Mouse (Mus musculus): Measurements from ENCODE around the gene Col18a1. TPM values are rescaled to one million over a fixed set of nuclear protein-coding genes. Genes with fewer than 3 reads are reported as not detected.

The Col18a1 gene
- polyA plus RNA-seq (2011; ENCODE audit: insufficient read depth, insufficient read length, low replicate concordance, missing spikeins): 2.6 and 3.4 TPM in 2 replicates

- 2% methylated on average over 42 of the region's 42 CpGs for WGBS
- TF ChIP-seq CTCF (IDR thresholded peaks at IDR 0.05; ENCODE audit: control insufficient read depth, insufficient read depth, low read length) (no peak), POLR2A (IDR thresholded peaks at IDR 0.05; ENCODE audit: borderline replicate concordance, control insufficient read depth, low read depth, low read length) (no peak)
- H3K27ac ChIP-seq (ENCODE audit: control insufficient read depth, insufficient read depth, low read depth, low read length, poor library complexity): no peak within 1 kb of the TSS
- H3K4me3 ChIP-seq (replicated peaks; ENCODE audit: control insufficient read depth, low read depth, low read length): no peak within 1 kb of the TSS
- H3K4me1 ChIP-seq (ENCODE audit: control insufficient read depth, insufficient read depth, low read length): no peaks in the 10 kb centered on the region; the same call in 1 of the 2 replicates
These were observed at the start of gene Col18a1 for GRCm38 (mm10) chr10:77165963-77166717. Gene Col18a1, minus strand, starts transcription at chr10:77166548.

GRCm38 (mm10) chr10:77215641-77216040 is 49.3 kb upstream of the Col18a1 start:
- Histone ChIP-seq H3K4me3 (replicated peaks; ENCODE audit: control insufficient read depth, low read depth, low read length) (no peak overlapping the region), H3K27ac (ENCODE audit: control insufficient read depth, insufficient read depth, low read depth, low read length, poor library complexity) (no peak overlapping the region; the same call in 1 of the 2 replicates), H3K4me1 (ENCODE audit: control insufficient read depth, insufficient read depth, low read length) (peaks cover 2% of the 10 kb centered on the region; the same call in 1 of the 2 replicates)
- WGBS: 33% methylated on average over 4 of the region's 4 CpGs
- TF ChIP-seq CTCF (IDR thresholded peaks at IDR 0.05; ENCODE audit: control insufficient read depth, insufficient read depth, low read length): no peak
- TF ChIP-seq POLR2A (IDR thresholded peaks at IDR 0.05; ENCODE audit: borderline replicate concordance, control insufficient read depth, low read depth, low read length): no peak

GRCm38 (mm10) chr10:77214586-77214985 is 48.2 kb upstream of the Col18a1 start:
- Histone ChIP-seq H3K4me1 (ENCODE audit: control insufficient read depth, insufficient read depth, low read length) (peaks cover 2% of the 10 kb centered on the region; the same call in 1 of the 2 replicates), H3K4me3 (replicated peaks; ENCODE audit: control insufficient read depth, low read depth, low read length) (no peak overlapping the region), H3K27ac (ENCODE audit: control insufficient read depth, insufficient read depth, low read depth, low read length, poor library complexity) (no peak overlapping the region)
- WGBS: 37% methylated on average over 8 of the region's 8 CpGs
- TF ChIP-seq CTCF (IDR thresholded peaks at IDR 0.05; ENCODE audit: control insufficient read depth, insufficient read depth, low read length): no peak
- TF ChIP-seq POLR2A (IDR thresholded peaks at IDR 0.05; ENCODE audit: borderline replicate concordance, control insufficient read depth, low read depth, low read length): no peak

- Histone ChIP-seq H3K27ac (ENCODE audit: control insufficient read depth, insufficient read depth, low read depth, low read length, poor library complexity) (no peak overlapping the region), H3K4me1 (ENCODE audit: control insufficient read depth, insufficient read depth, low read length) (peaks cover 2% of the 10 kb centered on the region; the same call in 1 of the 2 replicates), H3K4me3 (replicated peaks; ENCODE audit: control insufficient read depth, low read depth, low read length) (no peak overlapping the region)
- 85% methylated on average over 5 of the region's 5 CpGs for WGBS
- TF ChIP-seq POLR2A (IDR thresholded peaks at IDR 0.05; ENCODE audit: borderline replicate concordance, control insufficient read depth, low read depth, low read length): no peak
- no peak for TF ChIP-seq CTCF (IDR thresholded peaks at IDR 0.05; ENCODE audit: control insufficient read depth, insufficient read depth, low read length)
These were observed 47.1 kb upstream of the Col18a1 start for GRCm38 (mm10) chr10:77213483-77213882.

GRCm38 (mm10) chr10:77212354-77213120 is 46.2 kb upstream of the Col18a1 start:
- H3K27ac ChIP-seq (ENCODE audit: control insufficient read depth, insufficient read depth, low read depth, low read length, poor library complexity): no peak overlapping the region
- TF ChIP-seq POLR2A (IDR thresholded peaks at IDR 0.05; ENCODE audit: borderline replicate concordance, control insufficient read depth, low read depth, low read length) (no peak), CTCF (IDR thresholded peaks at IDR 0.05; ENCODE audit: control insufficient read depth, insufficient read depth, low read length) (no peak)
- no peak overlapping the region for H3K4me3 ChIP-seq (replicated peaks; ENCODE audit: control insufficient read depth, low read depth, low read length)
- 84% methylated on average over 6 of the region's 6 CpGs for WGBS
- H3K4me1 ChIP-seq (ENCODE audit: control insufficient read depth, insufficient read depth, low read length): peaks cover 2% of the 10 kb centered on the region; the same call in 1 of the 2 replicates

- TF ChIP-seq POLR2A (IDR thresholded peaks at IDR 0.05; ENCODE audit: borderline replicate concordance, control insufficient read depth, low read depth, low read length) (no peak), CTCF (IDR thresholded peaks at IDR 0.05; ENCODE audit: control insufficient read depth, insufficient read depth, low read length) (no peak)
- Histone ChIP-seq H3K4me3 (replicated peaks; ENCODE audit: control insufficient read depth, low read depth, low read length) (no peak overlapping the region), H3K27ac (ENCODE audit: control insufficient read depth, insufficient read depth, low read depth, low read length, poor library complexity) (no peak overlapping the region), H3K4me1 (ENCODE audit: control insufficient read depth, insufficient read depth, low read length) (peaks cover 2% of the 10 kb centered on the region; the same call in 1 of the 2 replicates)
- WGBS: 10% methylated on average over 11 of the region's 11 CpGs
These were observed 44.8 kb upstream of the Col18a1 start for GRCm38 (mm10) chr10:77211116-77211570.

- no peak overlapping the region for H3K27ac ChIP-seq (ENCODE audit: control insufficient read depth, insufficient read depth, low read depth, low read length, poor library complexity)
These were observed 44.3 kb upstream of the Col18a1 start for GRCm38 (mm10) chr10:77210666-77211065.

GRCm38 (mm10) chr10:77209261-77209660 is 42.9 kb upstream of the Col18a1 start:
- WGBS: 93% methylated on average over 5 of the region's 5 CpGs
- peaks cover 2% of the 10 kb centered on the region; the same call in 1 of the 2 replicates for H3K4me1 ChIP-seq (ENCODE audit: control insufficient read depth, insufficient read depth, low read length)
- H3K4me3 ChIP-seq (replicated peaks; ENCODE audit: control insufficient read depth, low read depth, low read length): no peak overlapping the region
- no peak overlapping the region for H3K27ac ChIP-seq (ENCODE audit: control insufficient read depth, insufficient read depth, low read depth, low read length, poor library complexity)
- TF ChIP-seq POLR2A (IDR thresholded peaks at IDR 0.05; ENCODE audit: borderline replicate concordance, control insufficient read depth, low read depth, low read length) (no peak), CTCF (IDR thresholded peaks at IDR 0.05; ENCODE audit: control insufficient read depth, insufficient read depth, low read length) (no peak)

More at GRCm38 (mm10) chr10:77210666-77211065, 44.3 kb upstream of the Col18a1 start:
- H3K4me3 ChIP-seq (replicated peaks; ENCODE audit: control insufficient read depth, low read depth, low read length): no peak overlapping the region
- 67% methylated on average over 3 of the region's 3 CpGs for WGBS
- peaks cover 2% of the 10 kb centered on the region; the same call in 1 of the 2 replicates for H3K4me1 ChIP-seq (ENCODE audit: control insufficient read depth, insufficient read depth, low read length)
- TF ChIP-seq POLR2A (IDR thresholded peaks at IDR 0.05; ENCODE audit: borderline replicate concordance, control insufficient read depth, low read depth, low read length) (no peak), CTCF (IDR thresholded peaks at IDR 0.05; ENCODE audit: control insufficient read depth, insufficient read depth, low read length) (no peak)

Data from bone marrow, adult 2 months (tissue).